Mouse (Mus musculus) monocyte, adult 2 months (primary cell): Measurements from ENCODE around the gene BC003965.

Experiments used
- DNase-seq, 2 experiments: peaks; one replicate each; pipeline ENCODE4 v3.0.0; 2022; ENCODE audit warnings: low spot score in 2 of 2, low read depth in 1 of 2

The BC003965 gene

GRCm38 (mm10) chr17:25184129-25184691, at the start of gene BC003965:
Gene BC003965 (plus strand): TSS chr17:25184554.
- peak; percentile 91 to 92 for DNase-seq

DNA sequence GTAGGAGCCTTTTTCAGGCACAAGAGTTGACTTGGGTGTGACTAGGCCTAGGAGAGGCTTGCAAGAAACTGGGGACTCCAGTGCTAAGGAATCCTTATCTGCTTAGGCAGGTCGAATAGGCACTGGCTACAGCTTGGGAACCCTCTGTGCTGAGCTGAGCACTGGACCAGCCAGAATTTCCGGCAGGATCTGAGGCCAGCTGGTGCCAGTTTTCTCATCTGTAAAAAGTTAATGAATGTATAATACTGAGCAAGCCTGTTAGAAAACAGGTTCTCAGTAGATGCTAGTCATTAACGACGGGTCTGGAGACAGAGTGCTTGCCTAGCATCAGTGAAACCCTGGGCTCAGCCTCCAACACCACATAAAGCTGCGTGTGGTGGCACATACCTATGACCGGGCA, 48.7 kb upstream of the BC003965 start:
- no peak for DNase-seq

DNA sequence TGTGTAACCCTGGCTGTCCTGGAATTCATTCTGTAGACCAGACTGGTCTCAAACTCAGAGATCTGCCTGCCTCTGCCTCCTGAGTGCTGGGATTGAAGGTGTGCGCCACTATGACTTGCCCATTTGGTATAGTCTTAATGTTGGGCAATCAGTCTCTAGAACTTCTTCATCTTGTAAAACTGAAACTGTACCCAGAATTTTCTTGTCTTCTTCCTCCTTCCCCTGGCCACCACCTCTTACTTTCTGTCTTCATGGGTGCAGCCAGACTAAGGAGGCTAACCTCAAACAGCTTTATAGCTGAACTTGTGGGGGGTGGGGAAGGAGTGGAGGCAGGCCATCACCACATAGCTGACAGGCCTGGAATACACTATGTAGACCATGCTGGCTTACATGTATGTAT, 45.6 kb upstream of the BC003965 start:
- no peak for DNase-seq

GRCm38 (mm10) chr17:25139960-25140359, 44.4 kb upstream of the BC003965 start:
- DNase-seq = no peak

- no peak for DNase-seq
These were observed 22.2 kb upstream of the BC003965 start, which contains the start of gene Ccdc154 for GRCm38 (mm10) chr17:25162161-25162560. Gene Ccdc154 (plus strand): TSS chr17:25162461.

- no peak for DNase-seq
These were observed 21.0 kb upstream of the BC003965 start for GRCm38 (mm10) chr17:25163387-25163786.

DNA sequence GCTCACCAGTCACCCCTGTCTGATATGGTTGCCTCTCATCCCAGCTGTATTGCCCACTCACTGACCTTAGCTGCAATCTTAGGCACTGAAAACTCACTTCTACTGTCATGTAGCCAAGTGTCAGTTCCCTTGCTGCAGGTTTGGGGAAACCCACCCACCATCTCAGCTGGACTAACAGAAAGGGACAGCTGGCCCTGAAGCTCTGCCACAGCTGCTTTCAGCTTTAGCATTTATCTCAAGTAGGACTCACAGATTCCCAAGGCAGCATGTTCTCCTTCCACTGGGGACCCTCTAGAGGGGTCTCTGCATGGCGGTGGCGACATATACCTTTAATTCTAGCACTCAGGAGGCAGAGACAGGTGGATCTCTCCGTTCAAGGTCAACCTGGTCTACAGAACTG, 19.6 kb upstream of the BC003965 start:
- DNase-seq = no peak

DNA sequence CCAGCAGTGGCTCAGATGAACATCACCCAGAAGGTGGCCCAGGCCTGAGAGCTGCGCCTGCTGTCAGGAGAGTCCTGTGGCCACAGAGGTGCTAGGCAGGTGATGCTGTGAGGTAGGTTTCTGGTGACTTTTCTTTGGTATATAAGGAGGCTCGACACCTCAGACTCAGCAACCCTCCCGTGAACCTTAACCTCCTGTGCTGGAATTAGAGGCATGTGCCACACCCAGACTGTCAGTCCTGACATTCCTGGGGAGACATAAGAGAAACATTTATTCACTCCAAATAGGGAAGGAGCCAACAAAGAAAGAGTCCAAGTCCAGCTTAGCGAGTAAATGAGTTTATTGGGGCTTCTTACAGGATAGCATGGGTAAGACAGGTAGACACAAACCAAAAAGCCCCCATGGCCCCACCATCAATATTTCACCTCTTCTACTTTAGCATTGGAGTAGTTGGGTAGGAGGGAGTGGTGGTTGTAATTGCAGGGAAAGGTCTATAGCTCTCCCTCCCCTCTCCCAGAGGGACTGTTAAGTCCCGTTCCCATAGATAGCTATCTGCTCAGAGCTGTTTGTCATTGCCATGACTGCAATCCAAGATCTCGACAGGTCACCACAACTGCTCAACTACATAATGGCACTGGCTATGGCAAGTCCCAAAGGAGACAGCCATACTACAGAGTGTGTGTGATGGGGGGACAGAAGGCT, 18.2 kb upstream of the BC003965 start:
- no peak for DNase-seq

DNA sequence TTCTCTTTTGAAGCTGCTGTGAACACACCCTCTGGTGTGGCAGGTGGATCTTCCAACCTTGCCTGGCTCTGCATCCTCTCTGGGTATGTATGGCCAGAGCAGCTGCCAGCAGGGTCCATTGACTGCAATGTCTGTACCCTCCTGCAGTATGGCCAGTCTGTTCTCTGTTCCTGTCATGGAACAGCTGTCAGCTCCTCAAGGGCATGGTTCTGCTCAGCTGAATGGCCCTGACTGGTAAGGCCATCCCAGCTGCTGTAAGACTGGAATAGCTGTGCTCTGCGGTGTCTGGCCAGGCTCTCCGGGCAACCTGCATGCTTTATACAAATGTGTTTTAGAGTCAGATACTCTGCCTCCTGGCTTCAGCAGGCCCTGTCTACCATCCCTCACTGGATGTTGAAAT, 14.6 kb upstream of the BC003965 start:
- no peak for DNase-seq

DNA sequence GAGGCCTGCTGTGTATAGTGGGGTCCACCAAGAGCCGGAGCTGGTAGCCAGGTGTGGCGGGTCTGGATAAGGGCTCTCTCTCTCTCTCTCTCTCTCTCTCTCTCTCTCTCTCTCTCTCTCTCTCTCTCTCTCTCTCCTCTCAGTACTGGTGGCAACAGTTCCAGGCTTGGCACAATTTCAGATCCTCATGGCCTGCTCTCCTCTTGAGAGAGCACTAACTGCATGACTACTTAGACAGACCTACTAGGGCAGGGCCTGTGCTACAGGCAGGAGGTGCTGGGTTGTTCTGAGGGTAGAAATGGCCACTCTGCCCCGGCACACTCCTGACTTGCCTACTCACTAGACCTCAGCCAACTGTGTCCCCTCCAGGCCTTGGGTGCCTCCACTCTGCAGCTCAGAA, 11.8 kb upstream of the BC003965 start:
- no peak for DNase-seq

DNA sequence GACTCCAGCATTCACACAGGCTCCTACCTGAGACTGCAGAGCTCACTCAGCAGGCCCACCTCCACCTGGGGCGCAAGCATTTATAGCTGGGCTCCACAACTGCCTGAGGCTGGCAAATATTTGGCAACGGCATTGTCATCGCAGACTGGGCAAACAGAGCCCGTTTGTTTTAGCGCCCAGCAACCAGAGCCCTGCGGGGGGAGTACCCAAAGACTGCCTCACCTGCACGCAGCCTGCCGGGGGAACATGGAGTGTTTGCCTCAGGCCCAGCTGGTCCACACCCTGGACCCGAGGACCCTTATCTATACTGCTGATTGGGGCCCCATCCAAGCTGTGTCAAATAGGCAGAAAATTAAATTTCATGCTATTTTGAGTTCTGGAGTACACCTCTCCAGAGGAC, 8.9 kb upstream of the BC003965 start, which contains the start of gene Gm38655:
TSS of gene Gm38655 (minus strand) at position 61 of the 400 bp plus-strand sequence.
- DNase-seq = no peak

- no peak for DNase-seq
These were observed 1.1 kb upstream of the BC003965 start for GRCm38 (mm10) chr17:25183232-25183631.

- no peak for DNase-seq
These were observed 607 bp downstream of the BC003965 start for GRCm38 (mm10) chr17:25184961-25185360.

GRCm38 (mm10) chr17:25187784-25188149, 3.4 kb downstream of the BC003965 start:
- no peak for DNase-seq

DNA sequence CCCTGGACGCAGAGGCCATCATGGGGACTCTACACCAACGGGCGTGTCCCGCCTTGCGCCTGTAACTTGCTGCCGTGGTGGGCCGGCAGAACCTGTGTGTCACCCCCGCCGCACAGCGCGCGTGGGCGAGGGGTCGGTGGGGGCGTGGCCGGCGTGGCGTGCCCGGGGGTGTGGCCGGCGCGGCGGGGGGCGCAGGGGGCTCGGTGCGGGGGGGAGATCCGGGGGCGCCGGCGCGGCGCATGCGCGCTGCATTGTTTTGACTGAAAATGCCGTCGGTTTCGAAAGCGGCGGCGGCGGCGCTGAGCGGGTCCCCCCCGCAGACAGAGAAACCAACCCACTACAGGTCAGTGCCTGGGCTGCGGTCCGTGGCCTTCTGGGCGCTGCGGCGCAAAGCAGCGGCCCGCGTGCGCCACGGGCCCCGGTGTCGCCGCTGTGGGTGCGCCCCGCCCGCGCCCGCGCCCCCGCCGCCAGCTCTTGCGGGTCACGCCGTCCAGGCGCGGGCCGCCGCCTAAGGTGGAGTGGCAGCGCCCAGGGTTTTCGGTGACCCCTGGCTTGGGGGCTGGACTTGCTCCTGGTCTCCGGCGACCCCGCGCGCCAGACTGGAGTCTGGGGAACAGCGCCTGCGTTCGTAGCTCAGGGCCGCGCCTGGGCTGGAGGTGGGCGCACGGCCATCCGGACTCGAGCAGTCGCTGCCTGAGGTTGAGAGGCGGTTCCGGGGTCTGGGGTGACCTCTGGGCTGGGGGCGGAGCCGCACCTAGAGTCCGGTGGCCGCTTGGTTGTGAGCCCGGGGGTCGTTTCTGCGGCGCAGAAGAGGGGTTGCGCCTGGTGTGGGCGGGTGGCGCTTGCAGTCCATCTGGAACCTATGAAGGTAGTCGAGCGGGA, 4.0 kb downstream of the BC003965 start, which contains the start of gene Unkl:
TSS of gene Unkl (plus strand) at position 248 of the 882 bp plus-strand sequence.
- peak in 1 of 2 experiments; percentile 49 for DNase-seq

- DNase-seq = no peak
These were observed 4.7 kb downstream of the BC003965 start for GRCm38 (mm10) chr17:25189091-25189490.

DNA sequence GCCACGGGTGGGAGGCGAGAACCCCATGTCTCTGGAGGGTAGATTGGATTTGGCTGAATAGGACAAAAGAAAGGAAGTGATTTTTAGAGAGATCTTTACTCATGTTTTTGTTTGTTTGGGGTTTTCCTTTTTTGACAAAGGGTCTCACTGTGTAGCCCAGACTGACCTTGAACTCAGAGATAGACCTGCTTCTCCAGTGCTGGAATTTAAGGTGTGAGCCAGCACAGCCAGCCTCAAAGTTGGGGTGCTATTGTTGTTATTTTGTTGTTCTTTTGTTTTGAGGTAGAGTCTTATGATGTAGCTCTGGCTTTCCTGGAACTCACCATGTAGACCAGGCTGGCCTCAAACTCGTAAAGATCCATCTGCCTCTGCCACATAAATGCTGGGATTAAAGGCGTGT, 18.0 kb downstream of the BC003965 start:
- no peak for DNase-seq

DNA sequence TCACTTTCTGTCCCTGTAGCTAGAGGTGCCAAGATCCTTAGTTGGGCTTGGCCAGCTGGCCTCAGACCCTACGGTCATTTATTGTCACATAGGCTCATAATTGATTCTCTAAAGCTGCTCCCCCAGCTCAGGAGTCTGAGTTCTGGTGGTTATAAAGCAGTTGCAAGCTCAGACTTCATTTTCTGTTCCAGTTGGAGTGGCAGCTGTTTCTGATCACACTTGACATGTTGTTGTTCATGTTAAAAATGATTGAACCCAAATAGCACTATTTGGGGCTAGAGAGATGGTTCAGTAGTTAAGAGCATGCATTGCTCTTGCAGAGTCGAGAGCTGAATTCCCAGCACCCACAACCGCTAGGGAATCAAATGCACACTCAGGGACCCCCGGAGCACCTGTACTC, 25.7 kb downstream of the BC003965 start:
- no peak for DNase-seq

- DNase-seq = no peak
These were observed 26.5 kb downstream of the BC003965 start for GRCm38 (mm10) chr17:25210680-25211466.

DNA sequence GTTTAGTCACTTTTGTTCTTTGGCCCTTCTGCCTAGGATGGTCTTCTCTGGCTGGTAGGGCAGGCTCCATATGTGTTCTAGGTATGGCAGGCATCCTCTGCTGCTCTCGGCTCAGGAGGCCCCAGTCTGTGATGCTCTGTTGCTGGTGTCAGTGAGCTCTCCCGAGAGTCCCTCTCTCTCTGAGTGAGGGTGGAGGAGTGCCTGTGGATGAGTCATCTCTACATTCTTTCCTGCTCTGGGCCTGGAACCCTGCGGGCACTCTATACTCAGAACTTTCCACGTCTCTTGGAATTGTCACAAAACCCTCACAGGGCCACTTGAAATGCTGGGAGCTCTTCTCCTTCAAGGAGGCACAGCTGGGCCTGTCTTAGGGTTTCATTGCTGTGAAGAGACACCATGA, 27.4 kb downstream of the BC003965 start:
- no peak for DNase-seq

DNA sequence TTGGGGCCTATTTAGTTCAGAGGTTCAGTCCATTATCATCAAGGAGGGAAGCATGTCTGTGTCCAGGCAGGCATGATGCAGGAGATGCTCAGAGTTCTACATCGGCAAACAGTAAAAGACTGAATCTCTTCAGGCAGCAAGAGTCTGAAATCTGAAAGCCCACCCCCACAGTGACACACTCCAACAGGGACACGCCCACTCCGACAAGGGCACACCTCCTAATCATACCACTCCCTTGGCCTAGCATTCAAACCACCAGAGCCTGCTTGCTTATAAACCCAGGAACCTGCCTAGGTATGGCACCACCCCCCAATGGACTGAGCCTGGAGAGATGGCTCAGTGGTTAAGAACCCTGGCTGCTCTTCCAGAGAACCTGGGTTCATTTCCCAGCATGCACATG, 31.1 kb downstream of the BC003965 start:
- no peak for DNase-seq
